Comparison of ENCODE assay signal across 30 mouse cellular contexts in the genomic region with DNA sequence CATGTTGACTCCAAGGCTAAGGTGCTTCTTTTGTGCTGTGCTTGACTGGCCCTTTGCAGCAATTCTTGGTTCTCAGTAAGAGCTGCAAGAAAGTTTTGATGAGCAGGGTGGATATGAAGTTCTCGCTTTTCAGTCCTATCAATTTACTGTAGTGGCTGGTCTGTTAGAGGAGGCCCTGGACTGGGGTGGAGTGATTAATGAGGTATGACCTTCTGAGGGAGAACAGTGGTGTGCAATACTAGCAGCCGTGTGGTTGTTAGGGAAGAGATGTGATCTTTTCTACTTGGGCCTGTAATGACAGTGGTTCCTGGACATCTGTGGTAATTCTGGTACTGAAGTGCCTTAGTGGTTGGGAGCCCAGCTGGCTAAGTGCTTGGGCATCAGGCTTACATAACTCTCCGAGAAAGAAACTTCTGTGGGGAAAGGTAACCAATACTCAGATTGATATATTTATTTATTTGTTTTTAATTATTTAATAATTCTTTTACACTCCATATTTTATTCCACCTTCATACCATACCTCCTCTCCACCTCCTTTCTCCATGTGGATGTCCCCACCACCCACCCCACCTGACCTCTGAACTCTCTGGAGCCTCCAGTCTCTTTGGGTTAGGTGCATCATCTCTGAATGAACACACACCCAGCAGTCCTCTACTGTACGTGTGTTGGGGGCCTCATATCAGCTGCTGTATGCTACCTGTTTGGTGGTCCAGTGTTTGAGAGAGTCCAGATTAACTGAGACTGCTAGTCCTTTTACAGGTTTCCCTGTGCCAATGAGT.
DNase-seq lines count a peak whose midpoint lies in the region; ATAC-seq and TF ChIP-seq lines count a peak whose summit lies in the region.
"Had no signal": no experiment of that assay in that cellular context is flagged by ENCODE, and none has a peak within 500 bp of the region (broad histone marks: within the 10 kb centered on the region; RNA-seq: fewer than 3 reads in every experiment).

No protein-coding gene starts in this region.

- H3K9ac ChIP-seq in kidney, embryonic 14.5 days (ENCODE audit: low read depth, low read length): no peak overlapping the region
- H3K9ac ChIP-seq in kidney, postnatal 0 days (ENCODE audit: low read depth, low read length): no peak overlapping the region
- no peak overlapping the region for H3K9ac ChIP-seq in lung, embryonic 16.5 days (ENCODE audit: low read length)
- H3K9ac ChIP-seq in lung, postnatal 0 days (replicated peaks; ENCODE audit: low read depth): no peak overlapping the region
- H3K9ac ChIP-seq: embryonic facial prominence, embryonic 13.5 days; forebrain, embryonic 12.5 days; forebrain, embryonic 15.5 days; heart, embryonic 12.5 days; heart, embryonic 15.5 days; hindbrain, embryonic 13.5 days had no signal

- DNase-seq in kidney, adult 2 months: no peak
- DNase-seq in kidney, postnatal 0 days (ENCODE audit: low spot score): peak; percentile 68
- DNase-seq in kidney, postnatal 4 days: no peak
- DNase-seq in lung, postnatal 0 days (ENCODE audit: low spot score): no peak
- DNase-seq: adrenal gland, postnatal 10 days; adrenal gland, postnatal 36 days; B cell, adult 2 months; cerebellum, adult 18-20 months; cerebellum, adult 9-10 months; cerebellum, postnatal 14 days; embryo, embryonic 11 days; gastrocnemius, postnatal 25 days; heart, adult 18-20 months; heart, postnatal 10 days; heart, postnatal 36 days had no signal

- no peak overlapping the region for H3K27ac ChIP-seq in kidney, embryonic 14.5 days (ENCODE audit: low read depth, low read length)
- H3K27ac ChIP-seq in kidney, adult 2 months (ENCODE audit: insufficient read depth, low read depth, low read length): no peak overlapping the region
- no peak overlapping the region for H3K27ac ChIP-seq in kidney, postnatal 0 days
- 0 out of 2 replicates have a peak overlapping the region, but pooled peaks have one; percentile 20 for H3K27ac ChIP-seq in lung, embryonic 16.5 days (ENCODE audit: low read length)
- no peak overlapping the region for H3K27ac ChIP-seq in lung, postnatal 0 days (ENCODE audit: low read length)
- H3K27ac ChIP-seq: embryonic facial prominence, embryonic 10.5 days; embryonic facial prominence, embryonic 13.5 days; forebrain, embryonic 12.5 days; forebrain, embryonic 15.5 days; heart, embryonic 15.5 days; hindbrain, embryonic 10.5 days; hindbrain, embryonic 13.5 days had no signal

- WGBS in kidney, embryonic 14.5 days: 48% methylated on average over 4 of the region's 4 CpGs
- WGBS in kidney, adult 2 months: 68% methylated on average over 4 of the region's 4 CpGs
- WGBS in kidney, postnatal 0 days: 52% methylated on average over 4 of the region's 4 CpGs
- WGBS in lung, embryonic 16.5 days: 55% methylated on average over 4 of the region's 4 CpGs
- 61% methylated on average over 4 of the region's 4 CpGs for WGBS in lung, postnatal 0 days

- H3K4me1 ChIP-seq in kidney, embryonic 14.5 days (ENCODE audit: control insufficient read depth, insufficient read depth, low read length): no peaks in the 10 kb centered on the region
- H3K4me1 ChIP-seq in kidney, adult 2 months (ENCODE audit: control insufficient read depth, insufficient read depth, low read length): no peaks in the 10 kb centered on the region
- no peaks in the 10 kb centered on the region for H3K4me1 ChIP-seq in kidney, postnatal 0 days (replicated peaks; ENCODE audit: insufficient read depth, low read length)
- peaks cover 10% of the 10 kb centered on the region; the same call in 1 of the 2 replicates for H3K4me1 ChIP-seq in lung, embryonic 16.5 days (replicated peaks; ENCODE audit: control insufficient read depth, insufficient read depth, low read length)
- H3K4me1 ChIP-seq in lung, postnatal 0 days (ENCODE audit: insufficient read depth, low read depth, low read length): no peaks in the 10 kb centered on the region
- H3K4me1 ChIP-seq: embryonic facial prominence, embryonic 10.5 days; forebrain, embryonic 12.5 days; forebrain, embryonic 15.5 days; heart, embryonic 15.5 days; hindbrain, embryonic 10.5 days; hindbrain, embryonic 13.5 days had no signal

- no peak overlapping the region for H3K4me2 ChIP-seq in kidney, embryonic 14.5 days (replicated peaks; ENCODE audit: low read depth, low read length)
- no peak overlapping the region for H3K4me2 ChIP-seq in kidney, postnatal 0 days (ENCODE audit: low read length)
- no peak overlapping the region for H3K4me2 ChIP-seq in lung, embryonic 16.5 days (ENCODE audit: low read depth, low read length)
- no peak overlapping the region for H3K4me2 ChIP-seq in lung, postnatal 0 days (replicated peaks; ENCODE audit: low read depth, low read length)
- H3K4me2 ChIP-seq: embryonic facial prominence, embryonic 13.5 days; forebrain, embryonic 12.5 days; forebrain, embryonic 15.5 days; heart, embryonic 12.5 days; heart, embryonic 15.5 days; hindbrain, embryonic 13.5 days had no signal

- ATAC-seq in kidney, embryonic 14.5 days (ENCODE audit: low FRiP score, low TSS enrichment): peak; percentile 96
- peak; percentile 79; the same call in 1 of the 2 replicates for ATAC-seq in kidney, postnatal 0 days (replicated peaks; ENCODE audit: low FRiP score, low read depth)
- ATAC-seq in lung, embryonic 16.5 days (ENCODE audit: low read depth): no peak
- ATAC-seq in lung, postnatal 0 days: no peak
- ATAC-seq: forebrain, embryonic 15.5 days; hindbrain, embryonic 16.5 days; Patski had no signal

- TF ChIP-seq EP300 in lung, postnatal 0 days (IDR thresholded peaks at IDR 0.05): no peak

- no peak overlapping the region for H3K4me3 ChIP-seq in kidney, embryonic 14.5 days (ENCODE audit: low read length)
- no peak overlapping the region for H3K4me3 ChIP-seq in kidney, adult 2 months (ENCODE audit: insufficient read depth, low read depth, low read length)
- H3K4me3 ChIP-seq in kidney, postnatal 0 days (replicated peaks; ENCODE audit: low read depth, low read length): no peak overlapping the region
- H3K4me3 ChIP-seq in lung, embryonic 16.5 days (ENCODE audit: low read length): no peak overlapping the region
- H3K4me3 ChIP-seq in lung, postnatal 0 days (ENCODE audit: low read depth, low read length): no peak overlapping the region
- H3K4me3 ChIP-seq: embryonic facial prominence, embryonic 10.5 days; embryonic facial prominence, embryonic 13.5 days; erythroblast, embryonic 14.5 days; forebrain, embryonic 12.5 days; forebrain, embryonic 15.5 days; heart, embryonic 12.5 days; heart, embryonic 15.5 days; hindbrain, embryonic 10.5 days; hindbrain, embryonic 13.5 days had no signal

- H3K36me3 ChIP-seq in kidney, embryonic 14.5 days (ENCODE audit: control insufficient read depth, insufficient read depth, low read length): no peaks in the 10 kb centered on the region
- no peaks in the 10 kb centered on the region for H3K36me3 ChIP-seq in kidney, adult 2 months (ENCODE audit: control insufficient read depth, insufficient read depth, low read length)
- H3K36me3 ChIP-seq in kidney, postnatal 0 days (ENCODE audit: insufficient read depth, low read length): 0 out of 2 replicates have a peak, but pooled peaks cover 5% of the 10 kb centered on the region
- H3K36me3 ChIP-seq in lung, embryonic 16.5 days (ENCODE audit: control insufficient read depth, insufficient read depth, low read length): no peaks in the 10 kb centered on the region
- no peaks in the 10 kb centered on the region for H3K36me3 ChIP-seq in lung, postnatal 0 days (ENCODE audit: insufficient read depth, low read length)
- H3K36me3 ChIP-seq: embryonic facial prominence, embryonic 10.5 days; embryonic facial prominence, embryonic 13.5 days; forebrain, embryonic 12.5 days; forebrain, embryonic 15.5 days; heart, embryonic 12.5 days; heart, embryonic 15.5 days; hindbrain, embryonic 10.5 days had no signal

- TF ChIP-seq CTCF in kidney, adult 2 months (conservative IDR thresholded peaks at IDR 0.05; ENCODE audit: insufficient read depth, insufficient read length, low read depth, low read length): no peak
- TF ChIP-seq CTCF in kidney, postnatal 0 days (IDR thresholded peaks at IDR 0.05; ENCODE audit: low read depth): no peak
- TF ChIP-seq CTCF in lung, postnatal 0 days (IDR thresholded peaks at IDR 0.05): no peak

- TF ChIP-seq POLR2A in kidney, adult 2 months (IDR thresholded peaks at IDR 0.05; ENCODE audit: low read depth, low read length): no peak

- H3K27me3 ChIP-seq in kidney, embryonic 14.5 days (ENCODE audit: control insufficient read depth, insufficient read depth, low read length): no peaks in the 10 kb centered on the region
- H3K27me3 ChIP-seq in kidney, adult 2 months (replicated peaks; ENCODE audit: control insufficient read depth, insufficient read depth, low read length): no peaks in the 10 kb centered on the region
- H3K27me3 ChIP-seq in kidney, postnatal 0 days (ENCODE audit: insufficient read depth, low read length): no peaks in the 10 kb centered on the region
- H3K27me3 ChIP-seq in lung, embryonic 16.5 days (ENCODE audit: control insufficient read depth, insufficient read depth, low read depth, low read length): no peaks in the 10 kb centered on the region
- H3K27me3 ChIP-seq in lung, postnatal 0 days (replicated peaks; ENCODE audit: insufficient read depth, low read length): no peaks in the 10 kb centered on the region
- H3K27me3 ChIP-seq: CH12.LX; embryonic facial prominence, embryonic 13.5 days; forebrain, embryonic 12.5 days; forebrain, embryonic 15.5 days; heart, embryonic 12.5 days; heart, embryonic 15.5 days; hindbrain, embryonic 13.5 days; Patski had no signal

- H3K9me3 ChIP-seq in kidney, embryonic 14.5 days (ENCODE audit: control insufficient read depth, low read length): no peaks in the 10 kb centered on the region
- no peaks in the 10 kb centered on the region for H3K9me3 ChIP-seq in kidney, postnatal 0 days (replicated peaks; ENCODE audit: low read length)
- no peaks in the 10 kb centered on the region for H3K9me3 ChIP-seq in lung, embryonic 16.5 days (ENCODE audit: control insufficient read depth, low read length)
- no peaks in the 10 kb centered on the region for H3K9me3 ChIP-seq in lung, postnatal 0 days (ENCODE audit: low read length)
- H3K9me3 ChIP-seq: embryonic facial prominence, embryonic 10.5 days; embryonic facial prominence, embryonic 13.5 days; forebrain, embryonic 12.5 days; forebrain, embryonic 15.5 days; G1E; heart, embryonic 12.5 days; heart, embryonic 15.5 days; hindbrain, embryonic 10.5 days; hindbrain, embryonic 13.5 days had no signal

Comparison
In these comparisons a context has a peak if more than half of its experiments do, and no peak if none do; other contexts are left out.
1. ATAC-seq: peak in kidney, embryonic 14.5 days (single experiment) and kidney, postnatal 0 days (single experiment); none in lung, embryonic 16.5 days (single experiment) and lung, postnatal 0 days (single experiment).